Comparison of ENCODE assay signal across 10 mouse cellular contexts in the genomic region with DNA sequence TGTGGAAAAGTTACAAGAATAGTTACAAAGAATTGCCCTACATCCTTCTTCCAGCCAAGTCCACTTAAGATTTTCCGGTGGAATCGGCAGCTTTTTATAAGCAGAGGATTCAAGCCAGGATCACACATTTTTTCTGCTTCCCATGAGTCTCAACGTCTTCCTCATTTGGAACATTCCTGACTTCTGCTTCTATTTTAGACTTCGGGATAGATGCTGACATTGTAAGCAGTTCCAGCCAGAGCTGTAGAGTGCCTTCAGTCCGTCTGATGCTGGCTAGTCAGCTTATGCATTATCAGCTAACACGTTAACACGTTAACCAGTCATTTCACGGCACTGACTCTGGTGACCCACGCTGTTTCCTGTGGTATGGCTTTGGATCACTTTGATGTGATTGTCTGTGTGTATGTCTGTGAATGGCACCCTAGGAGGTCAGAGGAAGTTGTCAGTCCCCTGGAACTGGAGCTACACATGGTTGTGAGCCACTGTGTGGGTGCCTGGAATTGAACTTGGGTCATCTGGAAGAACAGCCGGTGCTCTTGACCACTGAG. TPM values are rescaled to one million over a fixed set of nuclear protein-coding genes. Genes with fewer than 3 reads are reported as not detected.
DNase-seq lines count a peak whose midpoint lies in the region; ATAC-seq lines count a peak whose summit lies in the region.
"Had no signal": no experiment of that assay in that cellular context is flagged by ENCODE, and none has a peak within 500 bp of the region (broad histone marks: within the 10 kb centered on the region; RNA-seq: fewer than 3 reads in every experiment).

No protein-coding gene starts in this region.

- H3K27ac ChIP-seq in embryonic facial prominence, embryonic 13.5 days = 0 out of 2 replicates have a peak overlapping the region, but pooled peaks have one; percentile 2
- H3K27ac ChIP-seq in heart, embryonic 14.5 days (replicated peaks in 1 of 2; ENCODE audit: control insufficient read depth in 1 of 2, insufficient read depth in 1 of 2, low read depth in 2 of 2, low read length in 2 of 2) = peak overlapping the region; percentile 65 to 76
- H3K27ac ChIP-seq in midbrain, embryonic 15.5 days = no peak overlapping the region
- H3K27ac ChIP-seq: hindbrain, embryonic 13.5 days had no signal

- peak; percentile 51 for DNase-seq in kidney, postnatal 14 days
- DNase-seq in kidney, postnatal 4 days = no peak
- no peak for DNase-seq in left cerebral cortex, adult 18-20 months (ENCODE audit: low spot score in 2 of 2)
- no peak for DNase-seq in layer of hippocampus, adult 18-20 months (ENCODE audit: low spot score in 2 of 2)

- no peak for ATAC-seq in embryonic facial prominence, embryonic 13.5 days (ENCODE audit: insufficient number of reproducible peaks, insufficient read depth, low FRiP score, low TSS enrichment, low read depth)
- ATAC-seq in heart, embryonic 14.5 days (ENCODE audit: insufficient number of reproducible peaks, insufficient read depth, low FRiP score, low read depth) = 0 out of 2 replicates have a peak, but pooled peaks have one; percentile 56
- ATAC-seq in megakaryocyte-erythroid progenitor cell, adult 5-6 weeks (replicated peaks; ENCODE audit: low FRiP score, low TSS enrichment, poor library complexity, severe bottlenecking) = 0 out of 2 replicates have a peak, but pooled peaks have one; percentile 27
- ATAC-seq in midbrain, embryonic 15.5 days (replicated peaks) = no peak

- H3K4me1 ChIP-seq in embryonic facial prominence, embryonic 13.5 days = peaks cover 4% of the 10 kb centered on the region
- peaks cover 13 to 25% of the 10 kb centered on the region in 2 experiments for H3K4me1 ChIP-seq in heart, embryonic 14.5 days (ENCODE audit: control insufficient read depth in 2 of 2, insufficient read depth in 2 of 2, low read length in 2 of 2)
- 0 out of 2 replicates have a peak, but pooled peaks cover 4% of the 10 kb centered on the region for H3K4me1 ChIP-seq in midbrain, embryonic 15.5 days

- H3K36me3 ChIP-seq in embryonic facial prominence, embryonic 13.5 days = no peaks in the 10 kb centered on the region
- no peaks in the 10 kb centered on the region for H3K36me3 ChIP-seq in heart, embryonic 14.5 days (ENCODE audit: control insufficient read depth, insufficient read depth, low read length)
- no peaks in the 10 kb centered on the region for H3K36me3 ChIP-seq in midbrain, embryonic 15.5 days (replicated peaks)
- H3K36me3 ChIP-seq: hindbrain, embryonic 13.5 days; midbrain, embryonic 10.5 days had no signal

- H3K9ac ChIP-seq in embryonic facial prominence, embryonic 13.5 days = no peak overlapping the region
- H3K9ac ChIP-seq in heart, embryonic 14.5 days (ENCODE audit: low read length) = peak overlapping the region; percentile 43; the same call in 1 of the 2 replicates
- H3K9ac ChIP-seq in midbrain, embryonic 15.5 days = no peak overlapping the region
- H3K9ac ChIP-seq: hindbrain, embryonic 13.5 days had no signal

- WGBS in embryonic facial prominence, embryonic 13.5 days = 73% methylated on average over 10 of the region's 10 CpGs
- WGBS in heart, embryonic 14.5 days = 21% methylated on average over 10 of the region's 10 CpGs
- whole genome bisulfite sequencing in midbrain, embryonic 15.5 days = 84% methylated on average over 10 of the region's 10 CpGs

- no peak overlapping the region for H3K4me3 ChIP-seq in embryonic facial prominence, embryonic 13.5 days
- H3K4me3 ChIP-seq in heart, embryonic 14.5 days (ENCODE audit: control insufficient read depth in 1 of 2, insufficient read depth in 1 of 2, low read depth in 1 of 2, low read length in 2 of 2) = no peak overlapping the region
- H3K4me3 ChIP-seq in midbrain, embryonic 15.5 days = no peak overlapping the region
- H3K4me3 ChIP-seq: hindbrain, embryonic 13.5 days; midbrain, embryonic 10.5 days had no signal

- H3K9me3 ChIP-seq in embryonic facial prominence, embryonic 13.5 days = no peaks in the 10 kb centered on the region
- H3K9me3 ChIP-seq in heart, embryonic 14.5 days (ENCODE audit: control insufficient read depth, low read length) = 0 out of 2 replicates have a peak, but pooled peaks cover 6% of the 10 kb centered on the region
- H3K9me3 ChIP-seq in midbrain, embryonic 15.5 days = no peaks in the 10 kb centered on the region
- H3K9me3 ChIP-seq: hindbrain, embryonic 13.5 days had no signal

- H3K4me2 ChIP-seq in embryonic facial prominence, embryonic 13.5 days = no peak overlapping the region
- peak overlapping the region; percentile 52 for H3K4me2 ChIP-seq in heart, embryonic 14.5 days (ENCODE audit: low read length)
- no peak overlapping the region for H3K4me2 ChIP-seq in midbrain, embryonic 15.5 days
- H3K4me2 ChIP-seq: hindbrain, embryonic 13.5 days had no signal

- no peaks in the 10 kb centered on the region for H3K27me3 ChIP-seq in embryonic facial prominence, embryonic 13.5 days
- no peaks in the 10 kb centered on the region for H3K27me3 ChIP-seq in heart, embryonic 14.5 days (ENCODE audit: control insufficient read depth, insufficient read depth, low read length)
- H3K27me3 ChIP-seq in midbrain, embryonic 15.5 days (replicated peaks) = no peaks in the 10 kb centered on the region
- H3K27me3 ChIP-seq: hindbrain, embryonic 13.5 days had no signal

RNA-seq across cellular contexts. Expression of gene Selenof, which starts 47.6 kb away (rescaled TPM):
- 609 and 619 TPM in 2 replicates for polyA plus RNA-seq in embryonic facial prominence, embryonic 13.5 days (2015; fragmentation: Nextera tagmentation; extraction: Ambion mirVana)
- polyA plus RNA-seq in heart, embryonic 14.5 days (2014; fragmentation: Nextera tagmentation; extraction: Ambion mirVana) = 340 and 384 TPM in 2 replicates
- total RNA-seq in megakaryocyte-erythroid progenitor cell, adult 5-6 weeks (2014; fragmentation: Nextera tagmentation) = 228 and 242 TPM in 2 replicates
- total RNA-seq in megakaryocyte-erythroid progenitor cell, adult 5-6 weeks (2017) = 570 and 661 TPM in 2 replicates
- total RNA-seq in left cerebral cortex, adult 18-20 months (2021) = 100 to 1,000 TPM; 212 TPM
- 100 to 1,000 TPM; 210 to 219 TPM for total RNA-seq in layer of hippocampus, adult 18-20 months (2021)
- 501 and 507 TPM in 2 replicates for polyA plus RNA-seq in midbrain, embryonic 15.5 days (2015; fragmentation: Nextera tagmentation; extraction: Ambion mirVana)

RNA-seq across cellular contexts. Expression of gene Hs2st1, which starts 47.7 kb away (rescaled TPM):
- polyA plus RNA-seq in embryonic facial prominence, embryonic 13.5 days (2015; fragmentation: Nextera tagmentation; extraction: Ambion mirVana) = 19.0 and 21.3 TPM in 2 replicates
- polyA plus RNA-seq in heart, embryonic 14.5 days (2014; fragmentation: Nextera tagmentation; extraction: Ambion mirVana) = 7.0 and 8.6 TPM in 2 replicates
- total RNA-seq in megakaryocyte-erythroid progenitor cell, adult 5-6 weeks (2014; fragmentation: Nextera tagmentation) = 11.6 and 14.2 TPM in 2 replicates
- 9.9 and 11.4 TPM in 2 replicates for total RNA-seq in megakaryocyte-erythroid progenitor cell, adult 5-6 weeks (2017)
- 10 to 100 TPM; 50.8 to 51.1 TPM for total RNA-seq in left cerebral cortex, adult 18-20 months (2021)
- total RNA-seq in layer of hippocampus, adult 18-20 months (2021) = 10 to 100 TPM; 39.6 to 40.0 TPM
- 15.6 and 17.1 TPM in 2 replicates for polyA plus RNA-seq in midbrain, embryonic 15.5 days (2015; fragmentation: Nextera tagmentation; extraction: Ambion mirVana)

Comparison
In these comparisons a context has a peak if more than half of its experiments do, and no peak if none do; other contexts are left out.
1. ATAC-seq: peak in heart, embryonic 14.5 days (single experiment) and megakaryocyte-erythroid progenitor cell, adult 5-6 weeks (single experiment); none in embryonic facial prominence, embryonic 13.5 days (single experiment) and midbrain, embryonic 15.5 days (single experiment).